Mouse (Mus musculus): ENCODE measurements at regions not wholly inside any gene's neighbourhood (a gene's known extent, or its start where the extent isn't known, plus 50 kb on each side); places are given as distances from the start of the nearest gene placed in this dataset.
A peak's percentile ranks its signal among the peaks of the same experiment; 100 is the strongest.

- DNase-seq (ENCODE audit: extremely low spot score) = no peak
These were observed 51.3 kb upstream of the Tank start for GRCm38 (mm10) chr2:61527127-61527526.

- no peak for DNase-seq (ENCODE audit: extremely low spot score)
These were observed 54.2 kb upstream of the Tank start for GRCm38 (mm10) chr2:61524060-61524734.

GRCm38 (mm10) chr2:61514445-61515123 is 63.8 kb upstream of the Tank start:
- no peak for DNase-seq (ENCODE audit: extremely low spot score)

GRCm38 (mm10) chr2:61513787-61514444 is 64.5 kb upstream of the Tank start:
- DNase-seq (ENCODE audit: extremely low spot score) = no peak

- no peak for DNase-seq (ENCODE audit: extremely low spot score)
These were observed 74.8 kb upstream of the Tank start for GRCm38 (mm10) chr2:61503594-61503993.

- no peak for DNase-seq (ENCODE audit: extremely low spot score)
These were observed 76.5 kb upstream of the Tank start for GRCm38 (mm10) chr2:61501922-61502321.

- DNase-seq (ENCODE audit: extremely low spot score) = no peak
These were observed 79.1 kb upstream of the Tank start for GRCm38 (mm10) chr2:61499266-61499665.

- no peak for DNase-seq (ENCODE audit: extremely low spot score)
These were observed 80.5 kb upstream of the Tank start for GRCm38 (mm10) chr2:61497930-61498329.

GRCm38 (mm10) chr2:61496968-61497367 is 81.4 kb upstream of the Tank start:
- no peak for DNase-seq (ENCODE audit: extremely low spot score)

- peak; percentile 81 for DNase-seq (ENCODE audit: extremely low spot score)
These were observed 84.3 kb upstream of the Tank start for GRCm38 (mm10) chr2:61493918-61494712.

GRCm38 (mm10) chr2:61492043-61492743 is 86.2 kb upstream of the Tank start:
- no peak for DNase-seq (ENCODE audit: extremely low spot score)

- DNase-seq (ENCODE audit: extremely low spot score) = no peak
These were observed 87.8 kb upstream of the Tank start for GRCm38 (mm10) chr2:61490436-61491109.

- DNase-seq (ENCODE audit: extremely low spot score) = no peak
These were observed 88.6 kb upstream of the Tank start for GRCm38 (mm10) chr2:61489762-61490161.

- DNase-seq (ENCODE audit: extremely low spot score) = no peak
These were observed 94.6 kb upstream of the Tank start for GRCm38 (mm10) chr2:61483820-61484219.

- no peak for DNase-seq (ENCODE audit: extremely low spot score)
These were observed 101.7 kb upstream of the Tank start for GRCm38 (mm10) chr2:61476648-61477047.

GRCm38 (mm10) chr2:61474626-61475025 is 103.8 kb upstream of the Tank start:
- no peak for DNase-seq (ENCODE audit: extremely low spot score)

- no peak for DNase-seq (ENCODE audit: extremely low spot score)
These were observed 107.9 kb upstream of the Tank start for GRCm38 (mm10) chr2:61470521-61470920.

- DNase-seq (ENCODE audit: extremely low spot score) = no peak
These were observed 108.3 kb upstream of the Tank start for GRCm38 (mm10) chr2:61470064-61470463.

- DNase-seq (ENCODE audit: extremely low spot score) = peak; percentile 37
These were observed 122.5 kb upstream of the Tank start for GRCm38 (mm10) chr2:61455902-61456301.

GRCm38 (mm10) chr2:61454729-61455128 is 123.7 kb upstream of the Tank start:
- no peak for DNase-seq (ENCODE audit: extremely low spot score)

- peak; percentile 89 for DNase-seq (ENCODE audit: extremely low spot score)
These were observed 124.1 kb upstream of the Tank start for GRCm38 (mm10) chr2:61454311-61454728.

Data from embryo, embryonic 9.5 days (tissue).